Mouse (Mus musculus) thymus, postnatal 36 days (tissue): ENCODE results near the gene Armc12.

Source experiments
- DNase-seq, 2 experiments: peaks; one replicate each; pipeline ENCODE4 v3.0.0; 2022; ENCODE audit warnings: mixed read lengths in 2 of 2

Gene Armc12

GRCm38 (mm10) chr17:28530506-28530905 is at the start of gene Armc12:
Armc12 (plus strand) TSS chr17:28530806.
- no peak for DNase-seq

- peak; percentile 49 to 72 for DNase-seq
Observed at GRCm38 (mm10) chr17:28484704-28485445, 45.7 kb upstream of the Armc12 start.

GRCm38 (mm10) chr17:28485446-28485948 is 45.1 kb upstream of the Armc12 start:
- peak; percentile 72 to 79 for DNase-seq

- DNase-seq = peak; percentile 97 to 98
Observed at GRCm38 (mm10) chr17:28485977-28486400, 44.6 kb upstream of the Armc12 start.

- no peak for DNase-seq
Observed at GRCm38 (mm10) chr17:28486720-28487119, 43.9 kb upstream of the Armc12 start.

GRCm38 (mm10) chr17:28487584-28488257 is 42.9 kb upstream of the Armc12 start:
- peak in 1 of 2 experiments; percentile 52 for DNase-seq

- DNase-seq = peak; percentile 58 to 63
Observed at GRCm38 (mm10) chr17:28488258-28489013, 42.2 kb upstream of the Armc12 start.

GRCm38 (mm10) chr17:28491035-28491770 is 39.4 kb upstream of the Armc12 start:
- DNase-seq = no peak

GRCm38 (mm10) chr17:28495832-28496231 is 34.8 kb upstream of the Armc12 start:
- no peak for DNase-seq

GRCm38 (mm10) chr17:28499190-28499589 is 31.4 kb upstream of the Armc12 start:
- no peak for DNase-seq

- DNase-seq = no peak
Observed at GRCm38 (mm10) chr17:28500465-28500864, 30.1 kb upstream of the Armc12 start.

- no peak for DNase-seq
Observed at GRCm38 (mm10) chr17:28502196-28502821, 28.3 kb upstream of the Armc12 start.

- DNase-seq = no peak
Observed at GRCm38 (mm10) chr17:28504182-28504581, 26.4 kb upstream of the Armc12 start.

GRCm38 (mm10) chr17:28505591-28505990 is 25.0 kb upstream of the Armc12 start:
- peak; percentile 27 to 45 for DNase-seq

GRCm38 (mm10) chr17:28506895-28507294 is 23.7 kb upstream of the Armc12 start:
- no peak for DNase-seq

GRCm38 (mm10) chr17:28507496-28507895 is 23.1 kb upstream of the Armc12 start:
- DNase-seq = peak in 1 of 2 experiments; percentile 17

- DNase-seq = peak in 1 of 2 experiments; percentile 51
Observed at GRCm38 (mm10) chr17:28510445-28511342, 19.9 kb upstream of the Armc12 start.

- DNase-seq = no peak
Observed at GRCm38 (mm10) chr17:28511616-28512541, 18.7 kb upstream of the Armc12 start.

GRCm38 (mm10) chr17:28512696-28513095 is 17.9 kb upstream of the Armc12 start:
- DNase-seq = no peak

GRCm38 (mm10) chr17:28513337-28513736 is 17.3 kb upstream of the Armc12 start:
- DNase-seq = no peak
